Mouse (Mus musculus) forebrain, postnatal 0 days (tissue): ENCODE measurements around the gene Ror2. TPM values are rescaled to one million over a fixed set of nuclear protein-coding genes. Genes with fewer than 3 reads are reported as not detected.

Source experiments
- ATAC-seq: fragments of 200-750 bp; cut with Nextera tagmentation; 2 replicates; pipeline ENCODE4 v1.8.0; 2017; ENCODE audit warnings: mild to moderate bottlenecking, moderate library complexity
- DNase-seq: peaks from one replicate; pipeline ENCODE4 v3.0.0-alpha.2; 2015
- H3K27ac ChIP-seq: fragments of 300-500 bp; sonication (generic); 2 replicates; pipeline ENCODE4 v1.5.1; 2014; ENCODE audit warnings: low read depth, mild to moderate bottlenecking, antibody characterized with exemption, low read length, moderate library complexity, mixed read lengths
- H3K27me3 ChIP-seq: fragments of 300-500 bp; sonication (generic); 2 replicates; pipeline ENCODE4 v1.6.1; 2014; ENCODE audit warnings: mild to moderate bottlenecking, low read length, mixed read lengths; ENCODE audit not compliant: insufficient read depth
- H3K36me3 ChIP-seq: fragments of 300-500 bp; sonication (generic); 2 replicates; pipeline ENCODE4 v1.6.1; 2014; ENCODE audit warnings: mild to moderate bottlenecking, moderate library complexity; ENCODE audit not compliant: insufficient read depth
- H3K4me1 ChIP-seq: fragments of 300-500 bp; sonication (generic); 2 replicates; pipeline ENCODE4 v1.6.1; 2014; ENCODE audit warnings: antibody characterized with exemption; ENCODE audit not compliant: insufficient read depth
- H3K4me2 ChIP-seq: fragments of 300-500 bp; sonication (generic); 2 replicates; pipeline ENCODE4 v1.6.1; 2014; ENCODE audit warnings: low read depth, mild to moderate bottlenecking, moderate library complexity
- H3K4me3 ChIP-seq: fragments of 300-500 bp; sonication (generic); 2 replicates; pipeline ENCODE4 v1.5.1; 2014; ENCODE audit warnings: low read depth, low read length, mixed read lengths
- H3K9ac ChIP-seq: fragments of 300-500 bp; sonication (generic); 2 replicates; pipeline ENCODE4 v1.6.1; 2014; ENCODE audit warnings: mild to moderate bottlenecking
- H3K9me3 ChIP-seq: fragments of 300-500 bp; sonication (generic); 2 replicates; pipeline ENCODE4 v1.6.1; 2016; ENCODE audit warnings: low read length
- CTCF ChIP-seq: sonication (generic); IDR thresholded peaks from 2 replicates; pipeline ENCODE4 v1.5.1; 2016; ENCODE audit warnings: antibody characterized with exemption, control low read depth, low read depth
- WGBS: fragments of 180-500 bp; shearing (Covaris S2); extraction: QIAGEN DNeasy Blood & Tissue Kit; methylation state at CpG from one replicate; pipeline ENCODE4 v1.1.7; 2014; 5-methylcytosine and 5-hydroxymethylcytosine counted together
- polyA plus RNA-seq: library from polyadenylated mRNA; unstranded; fragments of >200 nt; fragmentation: Nextera tagmentation; extraction: Ambion mirVana; gene quantifications from 2 replicates; pipeline ENCODE4 v1.2.1, GENCODE M21; 2015
- total RNA-seq: library from RNA; depleted of rRNA; stranded (reverse); fragments of >200 nt; gene quantifications from 2 replicates; pipeline ENCODE4 v1.2.3, GENCODE M21; 2014

The Ror2 gene
- total and polyA plus RNA-seq, 2 experiments from 2014 or later, result 1.8 to 5.3 TPM

GRCm38 (mm10) chr13:53099771-53100682 lies 185.9 kb downstream of the Ror2 start:
- DNase-seq, result peak; percentile 66
- Histone ChIP-seq H3K27ac (no peak overlapping the region), H3K27me3 (no peaks in the 10 kb centered on the region)

DNA sequence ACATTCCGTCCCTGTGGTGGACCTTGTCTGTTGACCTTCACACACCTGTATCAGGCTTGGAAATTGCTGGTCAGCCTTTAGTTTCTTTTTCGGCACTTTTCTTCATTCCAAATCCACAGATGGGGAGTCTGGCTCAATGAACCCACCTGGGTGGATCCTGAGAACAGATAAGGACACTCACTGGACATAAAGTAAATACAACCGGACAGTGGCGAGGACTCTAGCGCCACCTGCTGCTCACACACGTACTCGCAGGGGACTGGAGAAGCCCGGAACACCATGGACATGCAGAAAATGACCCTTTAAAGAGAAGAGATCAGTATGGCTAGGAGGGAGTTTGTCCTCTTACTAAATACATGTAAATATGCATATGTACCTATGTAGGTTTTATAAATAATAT lies 189.3 kb downstream of the Ror2 start:
- 21% methylated on average over 8 of the region's 8 CpGs for WGBS
- ATAC-seq, result no peak

More at GRCm38 (mm10) chr13:53099771-53100682, 185.9 kb downstream of the Ror2 start:
- no peaks in the 10 kb centered on the region for H3K4me1 ChIP-seq
- peak; percentile 53 for ATAC-seq
- H3K4me3 ChIP-seq, result no peak overlapping the region
- H3K9me3 ChIP-seq, result no peaks in the 10 kb centered on the region
- H3K36me3 ChIP-seq, result no peaks in the 10 kb centered on the region
- peak; percentile 62 for TF ChIP-seq CTCF
- H3K9ac ChIP-seq, result no peak overlapping the region
- 15% methylated on average over 17 of the region's 17 CpGs for WGBS
- no peak overlapping the region for H3K4me2 ChIP-seq

GRCm38 (mm10) chr13:53095222-53095621 lies 190.7 kb downstream of the Ror2 start:
- 78% methylated on average over 17 of the region's 17 CpGs for WGBS

More for the DNA sequence above, 189.3 kb downstream of the Ror2 start:
- no peaks in the 10 kb centered on the region for H3K27me3 ChIP-seq
- no peak overlapping the region for H3K4me3 ChIP-seq
- peak; percentile 68 for DNase-seq
- H3K27ac ChIP-seq, result no peak overlapping the region
- no peaks in the 10 kb centered on the region for H3K36me3 ChIP-seq
- no peaks in the 10 kb centered on the region for H3K4me1 ChIP-seq
- H3K4me2 ChIP-seq, result no peak overlapping the region
- H3K9me3 ChIP-seq, result no peaks in the 10 kb centered on the region
- H3K9ac ChIP-seq, result no peak overlapping the region
- peak; percentile 90 for TF ChIP-seq CTCF

GRCm38 (mm10) chr13:53094658-53095057 lies 191.3 kb downstream of the Ror2 start:
- no peaks in the 10 kb centered on the region for H3K9me3 ChIP-seq
- no peak overlapping the region for H3K27ac ChIP-seq
- no peak for ATAC-seq
- no peaks in the 10 kb centered on the region for H3K27me3 ChIP-seq
- TF ChIP-seq CTCF, result no peak
- no peak overlapping the region for H3K4me2 ChIP-seq
- H3K4me1 ChIP-seq, result no peaks in the 10 kb centered on the region
- no peak for DNase-seq
- H3K4me3 ChIP-seq, result no peak overlapping the region
- no peak overlapping the region for H3K9ac ChIP-seq
- H3K36me3 ChIP-seq, result no peaks in the 10 kb centered on the region
- WGBS, result 89% methylated on average over 8 of the region's 8 CpGs

More at GRCm38 (mm10) chr13:53095222-53095621, 190.7 kb downstream of the Ror2 start:
- Histone ChIP-seq H3K9ac (no peak overlapping the region), H3K4me1 (no peaks in the 10 kb centered on the region), H3K27ac (no peak overlapping the region), H3K36me3 (no peaks in the 10 kb centered on the region), H3K4me2 (no peak overlapping the region), H3K9me3 (no peaks in the 10 kb centered on the region), H3K27me3 (no peaks in the 10 kb centered on the region), H3K4me3 (no peak overlapping the region)
- DNase-seq (no peak), ATAC-seq (no peak)
- peak; percentile 48 for TF ChIP-seq CTCF

DNA sequence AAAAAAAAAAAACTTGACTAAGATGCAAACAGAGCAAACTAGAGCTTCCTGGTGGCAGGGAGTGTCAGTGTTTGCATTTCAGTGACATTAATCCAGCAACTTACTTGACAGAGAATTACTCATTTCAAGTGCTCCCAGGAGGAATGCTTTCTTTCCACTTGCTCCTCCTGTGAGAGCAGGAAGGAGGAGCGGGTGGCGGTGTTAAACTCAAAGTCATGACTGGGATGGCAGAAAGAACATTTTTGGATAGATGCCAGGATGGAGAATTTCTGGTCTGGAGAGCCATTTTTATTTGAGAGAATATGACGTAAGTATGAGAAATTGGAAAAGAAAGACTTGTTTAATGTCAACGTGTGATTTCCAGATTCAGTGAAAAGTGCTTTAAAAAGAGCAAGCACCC lies 192.5 kb downstream of the Ror2 start:
- no peak for TF ChIP-seq CTCF
- WGBS, result 53% methylated on average over 4 of the region's 4 CpGs
- Histone ChIP-seq H3K27ac (no peak overlapping the region), H3K4me3 (no peak overlapping the region), H3K9me3 (no peaks in the 10 kb centered on the region), H3K36me3 (no peaks in the 10 kb centered on the region), H3K4me1 (no peaks in the 10 kb centered on the region), H3K27me3 (no peaks in the 10 kb centered on the region), H3K4me2 (no peak overlapping the region), H3K9ac (no peak overlapping the region)
- ATAC-seq (no peak), DNase-seq (peak; percentile 18)

GRCm38 (mm10) chr13:53086552-53087282 lies 199.2 kb downstream of the Ror2 start:
- no peaks in the 10 kb centered on the region for H3K4me1 ChIP-seq
- peak; percentile 86 for ATAC-seq
- H3K4me2 ChIP-seq, result peak overlapping the region; percentile 15; the same call in 1 of the 2 replicates
- no peaks in the 10 kb centered on the region for H3K27me3 ChIP-seq
- H3K9me3 ChIP-seq, result no peaks in the 10 kb centered on the region
- DNase-seq, result peak; percentile 81
- 59% methylated on average over 23 of the region's 23 CpGs for WGBS
- TF ChIP-seq CTCF, result no peak
- H3K36me3 ChIP-seq, result no peaks in the 10 kb centered on the region
- no peak overlapping the region for H3K4me3 ChIP-seq
- no peak overlapping the region for H3K9ac ChIP-seq
- H3K27ac ChIP-seq, result peak overlapping the region; percentile 21; the same call in 1 of the 2 replicates

GRCm38 (mm10) chr13:53081846-53082245 lies 204.1 kb downstream of the Ror2 start:
- no peaks in the 10 kb centered on the region for H3K9me3 ChIP-seq
- H3K27me3 ChIP-seq, result no peaks in the 10 kb centered on the region
- peaks cover 7% of the 10 kb centered on the region; the same call in 1 of the 2 replicates for H3K4me1 ChIP-seq
- DNase-seq (no peak), ATAC-seq (no peak)
- no peak overlapping the region for H3K9ac ChIP-seq
- no peak overlapping the region for H3K4me2 ChIP-seq
- TF ChIP-seq CTCF, result no peak
- 80% methylated on average over 6 of the region's 6 CpGs for whole genome bisulfite sequencing
- no peak overlapping the region for H3K4me3 ChIP-seq
- no peak overlapping the region for H3K27ac ChIP-seq
- no peaks in the 10 kb centered on the region for H3K36me3 ChIP-seq
